Mouse (Mus musculus) ES-E14 (cell line): Measurements from ENCODE around the gene Wdr12.

Experiments
- CHD2 ChIP-seq: IDR thresholded peaks from 2 replicates; pipeline ENCODE4 v1.6.1; 2014; ENCODE audit warnings: mild to moderate bottlenecking, low read depth, low read length, inconsistent platforms
- HCFC1 ChIP-seq: IDR thresholded peaks from 2 replicates; pipeline ENCODE4 v1.6.1; 2012; ENCODE audit warnings: low read length, inconsistent platforms, borderline replicate concordance; ENCODE audit not compliant: insufficient read depth
- MAFK ChIP-seq: IDR thresholded peaks from 2 replicates; pipeline ENCODE4 v1.6.1; 2014; ENCODE audit warnings: mild to moderate bottlenecking, low read depth, low read length, inconsistent platforms; ENCODE audit not compliant: insufficient read depth
- ZNF384 ChIP-seq: IDR thresholded peaks from 2 replicates; pipeline ENCODE4 v1.6.1; 2012; ENCODE audit warnings: low read depth, low read length, inconsistent platforms

DNA sequence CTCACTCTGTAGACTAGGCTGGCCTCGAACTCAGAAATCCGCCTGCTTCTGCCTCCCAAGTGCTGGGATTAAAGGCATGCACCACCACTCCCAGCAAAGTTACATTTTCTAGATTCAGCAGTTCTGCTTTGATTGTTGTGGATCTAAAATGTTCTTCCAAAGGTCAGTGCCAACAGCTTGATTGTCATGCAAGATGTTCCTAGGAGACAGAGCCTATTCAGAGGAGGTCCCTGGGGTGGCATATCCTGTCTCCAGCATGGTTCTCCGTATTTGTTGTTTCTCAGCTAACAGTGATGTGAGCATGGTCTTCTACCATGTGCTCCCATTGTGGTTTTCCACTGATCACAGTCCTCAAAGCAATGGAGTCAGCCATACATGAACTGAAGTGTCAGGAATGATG is 42.1 kb downstream of the Wdr12 start:
- TF ChIP-seq HCFC1 (no peak), MAFK (no peak), CHD2 (no peak), ZNF384 (no peak)
